Mouse (Mus musculus) heart, adult 2 months (tissue): ENCODE results near the gene Aire. TPM values are rescaled to one million over a fixed set of nuclear protein-coding genes. Genes with fewer than 3 reads are reported as not detected.

Source experiments
- DNase-seq, 2 experiments: peaks; one replicate each; pipeline ENCODE4 v3.0.0; 2021
- H3K27ac ChIP-seq: fragments of 200-600 bp; 2 replicates; pipeline ENCODE4 v1.8.1; 2022
- H3K27me3 ChIP-seq: fragments of 200-500 bp; 2 replicates; pipeline ENCODE4 v1.6.1; 2012; ENCODE audit warnings: mild to moderate bottlenecking, low read length, inconsistent platforms, mixed read lengths; ENCODE audit not compliant: control insufficient read depth, insufficient read depth
- H3K36me3 ChIP-seq: fragments of 200-500 bp; 2 replicates; pipeline ENCODE4 v1.6.1; 2012; ENCODE audit warnings: low read length, inconsistent platforms; ENCODE audit not compliant: control insufficient read depth, insufficient read depth
- H3K4me1 ChIP-seq: fragments of 200-500 bp; 2 replicates; pipeline ENCODE4 v1.6.1; 2011; ENCODE audit warnings: low read length; ENCODE audit not compliant: control insufficient read depth, insufficient read depth
- H3K4me3 ChIP-seq: fragments of 200-600 bp; 2 replicates; pipeline ENCODE4 v1.8.1; 2022
- H3K79me2 ChIP-seq: fragments of 200-500 bp; replicated peaks from 2 replicates; pipeline ENCODE4 v1.6.1; 2012; ENCODE audit warnings: mild to moderate bottlenecking, inconsistent platforms, low read length, moderate library complexity, mixed read lengths; ENCODE audit not compliant: control insufficient read depth, insufficient read depth
- H3K9ac ChIP-seq: fragments of 200-500 bp; 2 replicates; pipeline ENCODE4 v1.6.1; 2012; ENCODE audit warnings: low read depth, mild to moderate bottlenecking, control low read depth, inconsistent platforms, low read length, mixed read lengths
- CTCF ChIP-seq: fragments of 200-600 bp; IDR thresholded peaks from 2 replicates; pipeline ENCODE4 v1.8.1; 2022; ENCODE audit warnings: antibody characterized with exemption, mild to moderate bottlenecking, moderate library complexity
- EP300 ChIP-seq: fragments of 200-500 bp; IDR thresholded peaks from 2 replicates; pipeline ENCODE4 v1.6.1; 2011; ENCODE audit warnings: low read depth, low read length, control low read depth; ENCODE audit not compliant: insufficient read depth
- POLR2A ChIP-seq: fragments of 200-500 bp; IDR thresholded peaks from 2 replicates; pipeline ENCODE4 v1.6.1; 2011; ENCODE audit warnings: mild to moderate bottlenecking, low read depth, low read length, control low read depth; ENCODE audit not compliant: insufficient read depth
- WGBS: fragments of 180-500 bp; shearing (Covaris S2); methylation state at CpG from one replicate; pipeline ENCODE4 v1.1.7; 2018; 5-methylcytosine and 5-hydroxymethylcytosine counted together
- intact Hi-C: fragments of 180-260 bp; cut with DNase I; formaldehyde crosslinking; loops from one replicate; pipeline ENCODE4 v1.15.1; 2025
- polyA plus RNA-seq: library from polyadenylated mRNA; depleted of rRNA; stranded (reverse); fragments of >200 nt; gene quantifications from 2 replicates; pipeline ENCODE4 v1.2.3, GENCODE M21; 2012
- total RNA-seq, 2 experiments: library from RNA; stranded (reverse); gene quantifications; 2 replicates each; pipeline ENCODE4 v1.2.3; 2021

The Aire gene
- total and polyA plus RNA-seq, 3 experiments = 0.10 TPM; not detected in 2

DNA sequence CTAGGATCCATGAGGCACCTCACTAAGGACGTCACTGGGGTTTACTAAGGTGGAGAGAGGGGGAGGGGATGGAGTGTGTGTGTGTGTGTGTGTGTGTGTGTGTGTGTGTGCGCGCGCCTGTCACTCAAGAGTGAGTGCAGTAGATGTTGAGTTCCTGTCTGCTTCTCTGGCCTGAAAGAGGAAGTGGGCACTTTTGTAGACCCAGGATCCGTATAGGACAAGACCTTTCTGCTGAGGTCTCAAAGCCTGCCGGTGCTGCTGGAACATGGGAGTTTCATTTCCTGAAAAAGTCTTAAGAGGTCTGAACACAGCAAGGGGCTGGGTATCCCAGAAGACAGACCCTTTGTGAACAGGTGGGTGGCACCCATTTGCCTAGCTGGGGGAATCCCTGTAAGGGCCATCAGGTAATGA, 43.7 kb upstream of the Aire start:
- Histone ChIP-seq H3K79me2 (no peaks in the 10 kb centered on the region), H3K4me1 (peaks cover 3% of the 10 kb centered on the region), H3K27ac (no peak overlapping the region), H3K36me3 (no peaks in the 10 kb centered on the region), H3K9ac (no peak overlapping the region), H3K27me3 (peaks cover under 1% of the 10 kb centered on the region; the same call in 1 of the 2 replicates), H3K4me3 (no peak overlapping the region)
- intact Hi-C loops = no loop called here
- DNase-seq = peak; percentile 34 to 47
- TF ChIP-seq POLR2A (no peak), CTCF (no peak), EP300 (0 out of 2 replicates have a peak, but pooled peaks have one; percentile 12)
- WGBS = 64% methylated on average over 6 of the region's 6 CpGs

DNA sequence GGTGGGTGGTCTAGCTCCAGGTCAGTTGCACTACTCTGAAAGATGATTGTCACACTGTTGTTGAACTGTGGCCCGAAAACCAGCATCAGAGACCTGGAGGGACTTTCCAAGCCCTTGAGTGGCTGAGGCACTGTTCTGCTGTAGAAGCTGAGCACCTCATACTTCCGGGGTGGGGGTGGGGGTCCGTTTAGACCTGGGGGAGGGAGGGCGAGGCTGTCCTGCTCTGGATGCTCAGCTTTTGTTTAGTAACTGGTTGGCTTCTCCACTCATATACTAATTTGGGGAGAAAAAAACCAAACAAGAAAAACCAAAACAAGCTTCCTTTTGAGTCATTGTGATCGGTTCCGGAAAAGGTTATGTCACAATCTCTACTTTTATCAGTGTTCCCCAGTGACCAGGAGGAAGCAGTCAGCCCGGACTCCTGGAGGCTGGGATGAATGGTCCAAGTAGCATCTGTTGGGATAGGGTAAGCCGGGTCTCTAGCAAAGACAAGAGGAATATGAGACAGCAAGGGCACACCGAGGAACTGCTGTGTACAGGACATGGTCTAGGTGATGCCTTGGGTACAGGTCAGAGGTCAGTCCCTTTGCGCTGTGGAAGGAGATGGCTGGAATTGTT, 43.1 kb upstream of the Aire start:
- Histone ChIP-seq H3K4me1 (peaks cover 3% of the 10 kb centered on the region), H3K4me3 (no peak overlapping the region), H3K9ac (no peak overlapping the region), H3K27ac (peak overlapping the region; percentile 42), H3K79me2 (no peaks in the 10 kb centered on the region), H3K27me3 (no peaks in the 10 kb centered on the region), H3K36me3 (no peaks in the 10 kb centered on the region)
- TF ChIP-seq POLR2A = no peak
- TF ChIP-seq CTCF = no peak
- no peak for TF ChIP-seq EP300
- intact Hi-C loops = no loop called here
- peak in 1 of 2 experiments; percentile 61 for DNase-seq
- WGBS = 35% methylated on average over 10 of the region's 10 CpGs

GRCm38 (mm10) chr10:78085711-78086110, 42.3 kb upstream of the Aire start:
- Histone ChIP-seq H3K79me2 (no peaks in the 10 kb centered on the region), H3K4me1 (peaks cover 3% of the 10 kb centered on the region), H3K27ac (no peak overlapping the region), H3K36me3 (no peaks in the 10 kb centered on the region), H3K9ac (no peak overlapping the region), H3K4me3 (no peak overlapping the region), H3K27me3 (no peaks in the 10 kb centered on the region)
- WGBS = 92% methylated on average over 6 of the region's 6 CpGs
- TF ChIP-seq CTCF = no peak
- no peak for TF ChIP-seq EP300
- no peak for TF ChIP-seq POLR2A
- DNase-seq = no peak
- intact Hi-C loops = no loop called here

GRCm38 (mm10) chr10:78084073-78084472, 40.7 kb upstream of the Aire start:
- WGBS = 37% methylated on average over 1 of the region's 1 CpGs

DNA sequence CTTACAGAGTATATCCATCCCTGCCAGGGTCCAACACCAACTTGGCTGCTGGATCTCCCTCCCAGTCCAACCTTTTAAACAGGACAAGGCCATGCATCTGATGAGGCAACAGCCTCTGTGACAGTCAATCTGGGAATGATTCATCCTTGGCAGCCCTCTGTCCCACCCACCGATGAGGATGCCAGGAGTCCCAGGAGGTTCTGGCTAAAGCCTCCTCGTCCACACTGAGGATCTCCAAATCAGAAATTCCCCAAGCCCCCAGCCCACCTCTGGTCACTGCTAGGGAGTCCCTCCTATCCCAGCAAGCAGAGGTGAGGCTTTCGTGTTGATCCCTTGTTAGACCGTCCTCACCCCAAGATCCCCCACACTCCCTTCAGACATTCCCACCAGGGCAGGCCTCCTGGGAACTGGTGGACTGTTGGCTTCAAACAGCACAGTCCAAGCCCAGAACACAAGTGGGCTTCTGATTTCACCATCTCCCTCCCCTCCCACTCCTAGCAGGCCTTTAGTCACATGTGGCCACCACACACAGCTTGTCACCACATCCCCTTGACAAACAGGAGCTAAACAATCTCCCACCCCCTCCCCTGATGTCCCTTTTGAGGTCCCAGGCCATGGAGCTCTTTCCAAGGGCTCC, 36.7 kb upstream of the Aire start:
- peaks cover 3% of the 10 kb centered on the region; the same call in 1 of the 2 replicates for H3K4me1 ChIP-seq
- H3K79me2 ChIP-seq = no peaks in the 10 kb centered on the region
- no peak for TF ChIP-seq POLR2A
- 0 out of 2 replicates have a peak, but pooled peaks have one; percentile 7 for TF ChIP-seq EP300
- DNase-seq = peak; percentile 71 to 78
- no peak overlapping the region for H3K4me3 ChIP-seq
- H3K27me3 ChIP-seq = no peaks in the 10 kb centered on the region
- no peak overlapping the region for H3K9ac ChIP-seq
- 72% methylated on average over 4 of the region's 4 CpGs for WGBS
- peak overlapping the region; percentile 38 for H3K27ac ChIP-seq
- H3K36me3 ChIP-seq = no peaks in the 10 kb centered on the region
- intact Hi-C loops = no loop called here

More at GRCm38 (mm10) chr10:78084073-78084472, 40.7 kb upstream of the Aire start:
- peaks cover 4% of the 10 kb centered on the region for H3K4me1 ChIP-seq
- no peak for TF ChIP-seq EP300
- no peak overlapping the region for H3K4me3 ChIP-seq
- H3K9ac ChIP-seq = no peak overlapping the region
- H3K27me3 ChIP-seq = no peaks in the 10 kb centered on the region
- H3K27ac ChIP-seq = no peak overlapping the region
- intact Hi-C loops = no loop called here
- no peaks in the 10 kb centered on the region for H3K79me2 ChIP-seq
- H3K36me3 ChIP-seq = no peaks in the 10 kb centered on the region
- no peak for DNase-seq

DNA sequence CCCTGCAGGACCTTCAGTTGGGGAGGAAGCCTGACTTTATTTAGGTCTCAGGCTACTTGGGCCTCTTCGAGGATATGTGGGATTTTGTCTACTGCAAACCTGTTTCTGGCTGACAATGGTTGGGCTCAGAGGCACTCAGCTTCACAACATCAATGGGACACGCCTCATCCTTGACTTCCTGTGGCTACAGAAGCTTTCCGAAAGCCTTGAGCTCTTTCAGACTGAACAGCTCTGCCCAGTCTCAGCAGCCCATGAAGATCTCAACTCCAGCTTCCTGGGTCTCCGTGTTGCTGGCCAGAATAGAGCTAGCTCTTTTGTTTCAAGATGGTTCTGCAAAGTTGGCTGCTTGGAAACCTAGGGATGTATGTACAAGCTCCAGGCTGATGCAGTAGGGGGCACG, 34.9 kb upstream of the Aire start:
- intact Hi-C loops = no loop called here
- Histone ChIP-seq H3K4me1 (peaks cover 3% of the 10 kb centered on the region; the same call in 1 of the 2 replicates), H3K27me3 (no peaks in the 10 kb centered on the region), H3K36me3 (no peaks in the 10 kb centered on the region), H3K9ac (no peak overlapping the region), H3K27ac (no peak overlapping the region), H3K79me2 (no peaks in the 10 kb centered on the region), H3K4me3 (no peak overlapping the region)
- DNase-seq = no peak
- TF ChIP-seq POLR2A = no peak
- TF ChIP-seq CTCF = no peak
- WGBS = 57% methylated on average over 5 of the region's 5 CpGs
